In genomic region chr8:9072724-9073123, GRCm38 (mm10) we compare ENCODE assay signal across 22 mouse cellular contexts.
"Had no signal": no experiment of that assay in that cellular context is flagged by ENCODE, and none has a peak within 500 bp of the region (broad histone marks: within the 10 kb centered on the region; RNA-seq: fewer than 3 reads in every experiment).

No protein-coding gene starts in this region.

- DNase-seq: gastrocnemius, postnatal 14 days; gastrocnemius, postnatal 36 days; heart, adult 11 months; heart, adult 2 months; heart, postnatal 14 days; heart, postnatal 36 days; kidney, adult 18-20 months; kidney, adult 8-10 months; kidney, postnatal 10 days; kidney, postnatal 25 days; kidney, postnatal 4 days; liver; liver, embryonic 13.5 days; liver, postnatal 0 days; lung, adult 2 months had no signal

- H3K27me3 ChIP-seq: heart, embryonic 13.5 days; heart, embryonic 15.5 days; hindbrain, embryonic 13.5 days; hindbrain, embryonic 15.5 days; limb, embryonic 12.5 days; liver, embryonic 13.5 days; liver, embryonic 15.5 days had no signal

- ATAC-seq: hindbrain, postnatal 0 days; liver, postnatal 0 days had no signal
